Mouse (Mus musculus) liver, postnatal 0 days (tissue): ENCODE data around the gene Cylc2.

Source experiments
- CTCF ChIP-seq: sonication (generic); IDR thresholded peaks from 2 replicates; pipeline ENCODE4 v1.5.1; 2016; ENCODE audit warnings: antibody characterized with exemption, low read depth
- EP300 ChIP-seq: IDR thresholded peaks from 2 replicates; pipeline ENCODE4 v1.6.1; 2016; ENCODE audit warnings: antibody characterized with exemption, low read depth, mild to moderate bottlenecking

GRCm38 (mm10) chr4:51216378-51216777 is at the start of gene Cylc2:
- no peak for TF ChIP-seq CTCF
- TF ChIP-seq EP300: no peak
